Mouse (Mus musculus) heart, postnatal 0 days (tissue): ENCODE results near the gene Mthfsd.

Experiments used
- CTCF ChIP-seq: IDR thresholded peaks from 2 replicates; pipeline ENCODE4 v1.5.1; 2016; ENCODE audit warnings: antibody characterized with exemption, control low read depth, low read depth
- EP300 ChIP-seq: IDR thresholded peaks from 2 replicates; pipeline ENCODE4 v1.6.1; 2016; ENCODE audit warnings: antibody characterized with exemption, low read depth

DNA sequence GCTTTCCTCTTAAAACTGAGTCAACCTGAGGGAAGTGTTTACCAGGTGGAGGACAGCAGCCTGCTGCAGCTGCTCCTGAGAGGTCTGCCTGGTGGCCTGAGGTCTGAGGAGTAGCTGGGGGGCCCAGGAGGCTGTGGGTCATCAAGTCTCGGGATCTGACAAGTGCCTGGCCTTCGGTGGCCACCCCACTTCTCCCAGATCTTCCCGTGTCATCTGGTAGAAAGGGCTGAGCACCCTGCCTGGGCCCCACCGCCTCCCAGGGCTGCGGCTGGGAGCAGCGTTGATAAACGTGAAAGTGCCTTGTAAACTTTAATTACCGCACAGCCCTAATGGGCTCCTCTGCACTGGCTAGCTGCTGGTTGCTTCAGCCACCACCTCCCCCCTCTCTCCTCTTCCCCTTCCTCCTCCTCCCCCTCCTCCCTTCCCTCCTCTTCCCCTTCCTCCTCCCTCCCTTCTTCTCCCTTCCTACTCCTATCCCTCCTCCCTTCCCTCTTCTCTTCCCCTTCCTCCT, 40.4 kb upstream of the Mthfsd start:
- TF ChIP-seq EP300, result no peak
- no peak for TF ChIP-seq CTCF
